Mouse (Mus musculus): ENCODE measurements around the gene Adora1. TPM values are rescaled to one million over a fixed set of nuclear protein-coding genes. Genes with fewer than 3 reads are reported as not detected.

Gene Adora1
- polyA plus RNA-seq, 1 experiment, result 0.50 TPM

- TF ChIP-seq FLI1 (IDR thresholded peaks at IDR 0.05; ENCODE audit: low read length) (no peak), GATA1 (IDR thresholded peaks at IDR 0.05; ENCODE audit: borderline replicate concordance, low read length) (no peak)
- H3K36me3 ChIP-seq (replicated peaks; ENCODE audit: low read length), result no peaks in the 10 kb centered on the region
- peaks cover 72% of the 10 kb centered on the region for H3K27me3 ChIP-seq (replicated peaks)
- H3K4me3 ChIP-seq (replicated peaks), result peak overlapping the region; percentile 83
- H3K4me1 ChIP-seq, result peaks cover 44% of the 10 kb centered on the region
- no peaks in the 10 kb centered on the region for H3K9me3 ChIP-seq
Measured at GRCm38 (mm10) chr1:134195979-134196378, 39.3 kb downstream of the Adora1 start.

GRCm38 (mm10) chr1:134195571-134195970 is 39.7 kb downstream of the Adora1 start:
- no peaks in the 10 kb centered on the region for H3K9me3 ChIP-seq
- H3K4me3 ChIP-seq (replicated peaks), result peak overlapping the region; percentile 83
- no peaks in the 10 kb centered on the region for H3K36me3 ChIP-seq (replicated peaks; ENCODE audit: low read length)
- peaks cover 44% of the 10 kb centered on the region for H3K4me1 ChIP-seq
- TF ChIP-seq GATA1 (IDR thresholded peaks at IDR 0.05; ENCODE audit: borderline replicate concordance, low read length) (no peak), FLI1 (IDR thresholded peaks at IDR 0.05; ENCODE audit: low read length) (no peak)
- peaks cover 71% of the 10 kb centered on the region for H3K27me3 ChIP-seq (replicated peaks)

GRCm38 (mm10) chr1:134195117-134195516 is 40.1 kb downstream of the Adora1 start:
- TF ChIP-seq GATA1 (IDR thresholded peaks at IDR 0.05; ENCODE audit: borderline replicate concordance, low read length) (no peak), FLI1 (IDR thresholded peaks at IDR 0.05; ENCODE audit: low read length) (no peak)
- Histone ChIP-seq H3K4me3 (replicated peaks) (no peak overlapping the region), H3K4me1 (peaks cover 44% of the 10 kb centered on the region), H3K27me3 (replicated peaks) (peaks cover 70% of the 10 kb centered on the region), H3K9me3 (no peaks in the 10 kb centered on the region), H3K36me3 (replicated peaks; ENCODE audit: low read length) (no peaks in the 10 kb centered on the region)

GRCm38 (mm10) chr1:134194298-134195022 is 40.8 kb downstream of the Adora1 start:
- H3K9me3 ChIP-seq, result no peaks in the 10 kb centered on the region
- H3K4me1 ChIP-seq, result peaks cover 46% of the 10 kb centered on the region
- peaks cover 70% of the 10 kb centered on the region for H3K27me3 ChIP-seq (replicated peaks)
- H3K36me3 ChIP-seq (replicated peaks; ENCODE audit: low read length), result no peaks in the 10 kb centered on the region
- peak overlapping the region; percentile 50 for H3K4me3 ChIP-seq (replicated peaks)
- TF ChIP-seq GATA1 (IDR thresholded peaks at IDR 0.05; ENCODE audit: borderline replicate concordance, low read length) (no peak), FLI1 (IDR thresholded peaks at IDR 0.05; ENCODE audit: low read length) (no peak)

- H3K27me3 ChIP-seq (replicated peaks), result peaks cover 73% of the 10 kb centered on the region
- H3K9me3 ChIP-seq, result no peaks in the 10 kb centered on the region
- H3K36me3 ChIP-seq (replicated peaks; ENCODE audit: low read length), result no peaks in the 10 kb centered on the region
- TF ChIP-seq FLI1 (IDR thresholded peaks at IDR 0.05; ENCODE audit: low read length) (no peak), GATA1 (IDR thresholded peaks at IDR 0.05; ENCODE audit: borderline replicate concordance, low read length) (no peak)
- H3K4me3 ChIP-seq (replicated peaks), result no peak overlapping the region
- H3K4me1 ChIP-seq, result peaks cover 52% of the 10 kb centered on the region
Measured at GRCm38 (mm10) chr1:134193674-134194197, 41.5 kb downstream of the Adora1 start.

- no peaks in the 10 kb centered on the region for H3K9me3 ChIP-seq
- TF ChIP-seq GATA1 (IDR thresholded peaks at IDR 0.05; ENCODE audit: borderline replicate concordance, low read length), result no peak
- no peak for TF ChIP-seq FLI1 (IDR thresholded peaks at IDR 0.05; ENCODE audit: low read length)
- peak within 1 kb of the TSS; percentile 50 for H3K4me3 ChIP-seq (replicated peaks)
- peaks cover 73% of the 10 kb centered on the region for H3K27me3 ChIP-seq (replicated peaks)
- peaks cover 55% of the 10 kb centered on the region for H3K4me1 ChIP-seq
- H3K36me3 ChIP-seq (replicated peaks; ENCODE audit: low read length), result no peaks in the 10 kb centered on the region
Measured at GRCm38 (mm10) chr1:134193126-134193525, 42.1 kb downstream of the Adora1 start, which contains the start of gene Mybph. Gene Mybph (plus strand): TSS chr1:134193448.

GRCm38 (mm10) chr1:134192024-134192423 is 43.2 kb downstream of the Adora1 start:
- no peaks in the 10 kb centered on the region for H3K36me3 ChIP-seq (replicated peaks; ENCODE audit: low read length)
- H3K4me1 ChIP-seq, result peaks cover 55% of the 10 kb centered on the region
- no peaks in the 10 kb centered on the region for H3K9me3 ChIP-seq
- no peak overlapping the region for H3K4me3 ChIP-seq (replicated peaks)
- TF ChIP-seq FLI1 (IDR thresholded peaks at IDR 0.05; ENCODE audit: low read length), result no peak
- TF ChIP-seq GATA1 (IDR thresholded peaks at IDR 0.05; ENCODE audit: borderline replicate concordance, low read length), result no peak
- peaks cover 73% of the 10 kb centered on the region for H3K27me3 ChIP-seq (replicated peaks)

GRCm38 (mm10) chr1:134191192-134191591 is 44.0 kb downstream of the Adora1 start:
- H3K36me3 ChIP-seq (replicated peaks; ENCODE audit: low read length), result no peaks in the 10 kb centered on the region
- H3K4me1 ChIP-seq, result peaks cover 50% of the 10 kb centered on the region
- H3K27me3 ChIP-seq (replicated peaks), result peaks cover 79% of the 10 kb centered on the region
- H3K4me3 ChIP-seq (replicated peaks), result no peak overlapping the region
- TF ChIP-seq FLI1 (IDR thresholded peaks at IDR 0.05; ENCODE audit: low read length) (no peak), GATA1 (IDR thresholded peaks at IDR 0.05; ENCODE audit: borderline replicate concordance, low read length) (no peak)
- H3K9me3 ChIP-seq, result no peaks in the 10 kb centered on the region

- no peak overlapping the region for H3K4me3 ChIP-seq (replicated peaks)
- peaks cover 29% of the 10 kb centered on the region for H3K4me1 ChIP-seq
- no peaks in the 10 kb centered on the region for H3K9me3 ChIP-seq
- H3K27me3 ChIP-seq (replicated peaks), result peaks cover 87% of the 10 kb centered on the region
- TF ChIP-seq GATA1 (IDR thresholded peaks at IDR 0.05; ENCODE audit: borderline replicate concordance, low read length) (no peak), FLI1 (IDR thresholded peaks at IDR 0.05; ENCODE audit: low read length) (no peak)
- no peaks in the 10 kb centered on the region for H3K36me3 ChIP-seq (replicated peaks; ENCODE audit: low read length)
Measured at GRCm38 (mm10) chr1:134188989-134189729, 46.1 kb downstream of the Adora1 start.

GRCm38 (mm10) chr1:134188217-134188616 is 47.0 kb downstream of the Adora1 start:
- H3K36me3 ChIP-seq (replicated peaks; ENCODE audit: low read length), result no peaks in the 10 kb centered on the region
- H3K27me3 ChIP-seq (replicated peaks), result peaks cover 86% of the 10 kb centered on the region
- peaks cover 20% of the 10 kb centered on the region for H3K4me1 ChIP-seq
- TF ChIP-seq FLI1 (IDR thresholded peaks at IDR 0.05; ENCODE audit: low read length) (no peak), GATA1 (IDR thresholded peaks at IDR 0.05; ENCODE audit: borderline replicate concordance, low read length) (no peak)
- no peak overlapping the region for H3K4me3 ChIP-seq (replicated peaks)
- H3K9me3 ChIP-seq, result no peaks in the 10 kb centered on the region
